Mouse (Mus musculus) erythroblast, embryonic 14.5 days (primary cell): ENCODE data around the gene Rcan3. TPM values are rescaled to one million over a fixed set of nuclear protein-coding genes. Genes with fewer than 3 reads are reported as not detected.

Experiments
- H3K27me3 ChIP-seq: 2 replicates; pipeline ENCODE4 v1.6.1; 2012; ENCODE audit warnings: inconsistent platforms; ENCODE audit not compliant: control insufficient read depth
- H3K36me3 ChIP-seq: 2 replicates; pipeline ENCODE4 v1.6.1; 2012; ENCODE audit warnings: mild to moderate bottlenecking, inconsistent platforms; ENCODE audit not compliant: control insufficient read depth
- H3K4me1 ChIP-seq: 2 replicates; pipeline ENCODE4 v1.6.1; 2012; ENCODE audit warnings: inconsistent platforms; ENCODE audit not compliant: control insufficient read depth
- H3K4me3 ChIP-seq: replicated peaks from 2 replicates; pipeline ENCODE3; 2012; ENCODE audit warnings: moderate library complexity, mild to moderate bottlenecking, inconsistent platforms
- H3K9me3 ChIP-seq: 2 replicates; pipeline ENCODE4 v1.6.1; 2012; ENCODE audit warnings: low read length, inconsistent platforms, mixed read lengths; ENCODE audit not compliant: control insufficient read depth
- GATA1 ChIP-seq: IDR thresholded peaks from 2 replicates; pipeline ENCODE4 v1.6.1; 2012; ENCODE audit warnings: low read length, inconsistent platforms, mixed read lengths
- TAL1 ChIP-seq: IDR thresholded peaks from 3 replicates; pipeline ENCODE4 v1.6.1; 2012; ENCODE audit warnings: low read length, inconsistent platforms, mixed read lengths
- polyA plus RNA-seq: library from polyadenylated mRNA; stranded (reverse); fragments of >175 nt; gene quantifications from 2 replicates; pipeline ENCODE4 v1.2.3, GENCODE M21; 2012

Gene Rcan3
- polyA plus RNA-seq, 1 experiment: 0.58 TPM

DNA sequence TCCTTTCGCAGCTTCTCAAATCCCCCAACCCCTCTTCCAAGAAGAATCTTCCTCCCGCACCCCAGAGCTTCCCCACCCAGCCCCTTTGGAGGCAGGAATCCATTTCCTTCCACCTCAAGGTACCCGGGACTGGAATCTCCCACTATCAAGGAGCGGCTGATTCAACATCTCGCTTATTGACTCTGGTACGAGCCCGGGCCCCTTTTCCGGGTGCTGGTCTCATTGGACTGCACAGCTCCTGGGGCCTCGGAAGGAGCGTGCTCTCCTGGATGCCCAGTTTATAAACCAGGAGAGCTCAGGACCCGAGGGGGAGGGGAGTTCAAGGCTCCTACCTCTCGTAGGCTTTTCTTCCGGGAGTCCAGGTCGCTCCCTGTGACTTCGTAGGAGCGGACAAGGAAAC, 36.1 kb downstream of the Rcan3 start:
- Histone ChIP-seq H3K4me1 (peaks cover 12% of the 10 kb centered on the region), H3K27me3 (peaks cover 64% of the 10 kb centered on the region), H3K36me3 (no peaks in the 10 kb centered on the region), H3K9me3 (peaks cover 12% of the 10 kb centered on the region), H3K4me3 (no peak overlapping the region)
- TF ChIP-seq TAL1 (no peak), GATA1 (no peak)

- no peak overlapping the region for H3K4me3 ChIP-seq
Observed at GRCm38 (mm10) chr4:135396303-135396702, 37.4 kb downstream of the Rcan3 start.

GRCm38 (mm10) chr4:135395375-135395774, 38.3 kb downstream of the Rcan3 start:
- no peak overlapping the region for H3K4me3 ChIP-seq
- no peaks in the 10 kb centered on the region for H3K36me3 ChIP-seq
- H3K9me3 ChIP-seq: peaks cover 12% of the 10 kb centered on the region
- TF ChIP-seq GATA1 (no peak), TAL1 (no peak)
- peaks cover 8% of the 10 kb centered on the region for H3K4me1 ChIP-seq
- peaks cover 59% of the 10 kb centered on the region for H3K27me3 ChIP-seq

More at GRCm38 (mm10) chr4:135396303-135396702, 37.4 kb downstream of the Rcan3 start:
- H3K27me3 ChIP-seq: peaks cover 65% of the 10 kb centered on the region
- H3K9me3 ChIP-seq: peaks cover 12% of the 10 kb centered on the region
- TF ChIP-seq GATA1 (no peak), TAL1 (no peak)
- H3K4me1 ChIP-seq: peaks cover 11% of the 10 kb centered on the region
- no peaks in the 10 kb centered on the region for H3K36me3 ChIP-seq

GRCm38 (mm10) chr4:135394666-135395065, 39.0 kb downstream of the Rcan3 start:
- Histone ChIP-seq H3K27me3 (peaks cover 53% of the 10 kb centered on the region), H3K9me3 (peaks cover 12% of the 10 kb centered on the region), H3K4me3 (no peak overlapping the region), H3K4me1 (peaks cover 8% of the 10 kb centered on the region), H3K36me3 (no peaks in the 10 kb centered on the region)
- TF ChIP-seq GATA1 (no peak), TAL1 (no peak)

- H3K4me1 ChIP-seq: peaks cover 8% of the 10 kb centered on the region
- H3K27me3 ChIP-seq: peaks cover 40% of the 10 kb centered on the region
- H3K36me3 ChIP-seq: no peaks in the 10 kb centered on the region
- H3K9me3 ChIP-seq: peaks cover 12% of the 10 kb centered on the region
- no peak for TF ChIP-seq TAL1
- TF ChIP-seq GATA1: no peak
- no peak overlapping the region for H3K4me3 ChIP-seq
Observed at GRCm38 (mm10) chr4:135393381-135393780, 40.3 kb downstream of the Rcan3 start.

GRCm38 (mm10) chr4:135392801-135393200, 40.9 kb downstream of the Rcan3 start:
- Histone ChIP-seq H3K4me3 (no peak overlapping the region), H3K9me3 (peaks cover 12% of the 10 kb centered on the region), H3K4me1 (peaks cover 2% of the 10 kb centered on the region), H3K27me3 (peaks cover 36% of the 10 kb centered on the region), H3K36me3 (no peaks in the 10 kb centered on the region)
- no peak for TF ChIP-seq GATA1
- no peak for TF ChIP-seq TAL1

DNA sequence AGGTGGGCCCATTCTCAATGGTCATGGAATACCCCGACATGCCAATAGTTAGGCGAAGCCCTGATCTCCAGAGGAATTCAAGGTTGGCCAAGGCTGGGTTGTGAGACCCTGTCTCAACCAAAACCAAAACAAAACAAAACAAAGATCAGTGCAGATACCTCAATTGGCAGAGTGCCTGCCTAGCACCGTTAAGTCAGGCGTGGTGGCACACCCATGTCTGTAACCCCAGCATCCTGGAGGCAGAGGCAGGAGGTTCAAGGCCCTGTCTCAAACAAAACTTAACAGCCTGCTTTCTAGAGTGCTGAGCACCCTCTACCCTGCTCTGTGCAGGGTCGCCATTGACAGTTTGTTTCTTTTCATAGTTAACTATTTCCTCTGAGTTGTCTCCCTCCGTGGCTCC, 42.6 kb downstream of the Rcan3 start:
- Histone ChIP-seq H3K9me3 (peaks cover 4% of the 10 kb centered on the region), H3K36me3 (no peaks in the 10 kb centered on the region), H3K4me1 (no peaks in the 10 kb centered on the region), H3K27me3 (peaks cover 18% of the 10 kb centered on the region), H3K4me3 (no peak overlapping the region)
- TF ChIP-seq TAL1 (no peak), GATA1 (no peak)

GRCm38 (mm10) chr4:135385614-135386013, 48.0 kb downstream of the Rcan3 start:
- Histone ChIP-seq H3K4me3 (no peak overlapping the region), H3K4me1 (no peaks in the 10 kb centered on the region; the same call in 1 of the 2 replicates), H3K36me3 (no peaks in the 10 kb centered on the region), H3K9me3 (no peaks in the 10 kb centered on the region), H3K27me3 (peaks cover 4% of the 10 kb centered on the region)
- TF ChIP-seq TAL1: no peak
- TF ChIP-seq GATA1: no peak

DNA sequence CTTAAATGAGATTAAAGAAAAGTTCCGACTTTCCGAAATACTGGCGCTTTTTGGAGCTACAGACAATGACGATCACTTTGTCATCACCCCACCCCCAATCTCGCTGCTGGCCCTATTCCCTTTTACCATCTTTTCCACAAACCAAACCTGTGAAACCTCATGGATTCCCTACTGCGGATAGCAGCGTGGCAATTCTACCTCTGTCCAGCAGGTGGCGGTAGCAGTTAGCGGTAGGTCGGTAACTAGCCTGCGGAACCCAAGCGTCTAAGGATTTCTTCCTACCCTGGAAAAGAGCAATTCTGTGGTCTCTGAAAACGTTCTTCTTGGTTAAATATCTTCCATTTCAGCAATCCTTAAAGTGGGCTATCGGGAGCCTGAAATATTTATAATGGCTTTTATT, 51.3 kb downstream of the Rcan3 start:
- Histone ChIP-seq H3K4me1 (no peaks in the 10 kb centered on the region; the same call in 1 of the 2 replicates), H3K27me3 (peaks cover 2% of the 10 kb centered on the region), H3K9me3 (no peaks in the 10 kb centered on the region), H3K4me3 (no peak overlapping the region), H3K36me3 (no peaks in the 10 kb centered on the region)
- no peak for TF ChIP-seq TAL1
- no peak for TF ChIP-seq GATA1

GRCm38 (mm10) chr4:135381355-135381754, 52.3 kb downstream of the Rcan3 start:
- TF ChIP-seq TAL1 (no peak), GATA1 (no peak)
- peaks cover 2% of the 10 kb centered on the region for H3K27me3 ChIP-seq
- H3K4me3 ChIP-seq: no peak overlapping the region
- no peaks in the 10 kb centered on the region; the same call in 1 of the 2 replicates for H3K4me1 ChIP-seq
- H3K9me3 ChIP-seq: no peaks in the 10 kb centered on the region
- no peaks in the 10 kb centered on the region for H3K36me3 ChIP-seq
